Mouse (Mus musculus): Measurements from ENCODE around the gene Wnt7a. TPM values are rescaled to one million over a fixed set of nuclear protein-coding genes. Genes with fewer than 3 reads are reported as not detected.

Wnt7a gene
- total and polyA plus RNA-seq, 3 experiments = 0.05 TPM; not detected in 2

GRCm38 (mm10) chr6:91400514-91400913, 10.6 kb downstream of the Wnt7a start:
- TF ChIP-seq TAL1 (conservative IDR thresholded peaks at IDR 0.05; ENCODE audit: low read depth, low read length) = no peak
- no peak for TF ChIP-seq POLR2AphosphoS5 (IDR thresholded peaks at IDR 0.05; ENCODE audit: insufficient replicate concordance, low read depth, low read length)
- TF ChIP-seq CTCF (IDR thresholded peaks at IDR 0.05; ENCODE audit: low read depth, low read length) = no peak
- no peak for TF ChIP-seq GATA1 (IDR thresholded peaks at IDR 0.05; ENCODE audit: borderline replicate concordance, low read length)
- TF ChIP-seq GATA2 (IDR thresholded peaks at IDR 0.05; ENCODE audit: borderline replicate concordance, low read depth, low read length) = no peak
- no peak for DNase-seq (ENCODE audit: low spot score)
- Histone ChIP-seq H3K36me3 (replicated peaks) (no peaks in the 10 kb centered on the region), H3K4me1 (ENCODE audit: insufficient read depth, low read depth, low read length) (no peaks in the 10 kb centered on the region), H3K4me3 (ENCODE audit: low read depth, low read length) (no peak overlapping the region), H3K9me3 (replicated peaks) (no peaks in the 10 kb centered on the region), H3K27me3 (ENCODE audit: insufficient read depth, low read length) (peaks cover 2% of the 10 kb centered on the region)
- no peak for ATAC-seq (ENCODE audit: extremely low read depth, insufficient number of reproducible peaks, low FRiP score, poor library complexity, severe bottlenecking)

GRCm38 (mm10) chr6:91392475-91393174, 18.5 kb downstream of the Wnt7a start:
- no peaks in the 10 kb centered on the region for H3K9me3 ChIP-seq (replicated peaks)
- H3K4me3 ChIP-seq (ENCODE audit: low read depth, low read length) = no peak overlapping the region
- TF ChIP-seq TAL1 (conservative IDR thresholded peaks at IDR 0.05; ENCODE audit: low read depth, low read length) (no peak), POLR2AphosphoS5 (IDR thresholded peaks at IDR 0.05; ENCODE audit: insufficient replicate concordance, low read depth, low read length) (no peak), GATA2 (IDR thresholded peaks at IDR 0.05; ENCODE audit: borderline replicate concordance, low read depth, low read length) (no peak), CTCF (IDR thresholded peaks at IDR 0.05; ENCODE audit: low read depth, low read length) (no peak), GATA1 (IDR thresholded peaks at IDR 0.05; ENCODE audit: borderline replicate concordance, low read length) (no peak)
- no peak for ATAC-seq (ENCODE audit: extremely low read depth, insufficient number of reproducible peaks, low FRiP score, poor library complexity, severe bottlenecking)
- peaks cover 8% of the 10 kb centered on the region; the same call in 1 of the 2 replicates for H3K27me3 ChIP-seq (ENCODE audit: insufficient read depth, low read length)
- no peak for DNase-seq (ENCODE audit: low spot score)
- no peaks in the 10 kb centered on the region for H3K36me3 ChIP-seq (replicated peaks)
- no peaks in the 10 kb centered on the region for H3K4me1 ChIP-seq (ENCODE audit: insufficient read depth, low read depth, low read length)

GRCm38 (mm10) chr6:91389141-91389540, 22.0 kb downstream of the Wnt7a start:
- TF ChIP-seq GATA2 (IDR thresholded peaks at IDR 0.05; ENCODE audit: borderline replicate concordance, low read depth, low read length) (no peak), GATA1 (IDR thresholded peaks at IDR 0.05; ENCODE audit: borderline replicate concordance, low read length) (no peak), POLR2AphosphoS5 (IDR thresholded peaks at IDR 0.05; ENCODE audit: insufficient replicate concordance, low read depth, low read length) (no peak)
- ATAC-seq (ENCODE audit: extremely low read depth, insufficient number of reproducible peaks, low FRiP score, poor library complexity, severe bottlenecking) = no peak
- no peak for DNase-seq (ENCODE audit: low spot score)
- Histone ChIP-seq H3K36me3 (replicated peaks) (no peaks in the 10 kb centered on the region), H3K27me3 (ENCODE audit: insufficient read depth, low read length) (peaks cover 7% of the 10 kb centered on the region; the same call in 1 of the 2 replicates), H3K4me3 (ENCODE audit: low read depth, low read length) (no peak overlapping the region), H3K9me3 (replicated peaks) (no peaks in the 10 kb centered on the region), H3K4me1 (ENCODE audit: insufficient read depth, low read depth, low read length) (no peaks in the 10 kb centered on the region)

- H3K36me3 ChIP-seq (replicated peaks) = no peaks in the 10 kb centered on the region
- H3K4me1 ChIP-seq (ENCODE audit: insufficient read depth, low read depth, low read length) = no peaks in the 10 kb centered on the region
- no peak for ATAC-seq (ENCODE audit: extremely low read depth, insufficient number of reproducible peaks, low FRiP score, poor library complexity, severe bottlenecking)
- DNase-seq (ENCODE audit: low spot score) = no peak
- peaks cover 12% of the 10 kb centered on the region; the same call in 1 of the 2 replicates for H3K27me3 ChIP-seq (ENCODE audit: insufficient read depth, low read length)
- H3K4me3 ChIP-seq (ENCODE audit: low read depth, low read length) = no peak overlapping the region
- TF ChIP-seq GATA2 (IDR thresholded peaks at IDR 0.05; ENCODE audit: borderline replicate concordance, low read depth, low read length) = no peak
- no peak for TF ChIP-seq GATA1 (IDR thresholded peaks at IDR 0.05; ENCODE audit: borderline replicate concordance, low read length)
- TF ChIP-seq CTCF (IDR thresholded peaks at IDR 0.05; ENCODE audit: low read depth, low read length) = no peak
- TF ChIP-seq TAL1 (conservative IDR thresholded peaks at IDR 0.05; ENCODE audit: low read depth, low read length) = no peak
- no peak for TF ChIP-seq POLR2AphosphoS5 (IDR thresholded peaks at IDR 0.05; ENCODE audit: insufficient replicate concordance, low read depth, low read length)
- no peaks in the 10 kb centered on the region for H3K9me3 ChIP-seq (replicated peaks)
Measured at GRCm38 (mm10) chr6:91384415-91384814, 26.7 kb downstream of the Wnt7a start.

- ATAC-seq (ENCODE audit: extremely low read depth, insufficient number of reproducible peaks, low FRiP score, poor library complexity, severe bottlenecking) (no peak), DNase-seq (ENCODE audit: low spot score) (no peak)
- Histone ChIP-seq H3K4me1 (ENCODE audit: insufficient read depth, low read depth, low read length) (no peaks in the 10 kb centered on the region), H3K4me3 (ENCODE audit: low read depth, low read length) (no peak overlapping the region), H3K27me3 (ENCODE audit: insufficient read depth, low read length) (peaks cover 12% of the 10 kb centered on the region; the same call in 1 of the 2 replicates), H3K36me3 (replicated peaks) (no peaks in the 10 kb centered on the region), H3K9me3 (replicated peaks) (no peaks in the 10 kb centered on the region)
- no peak for TF ChIP-seq POLR2AphosphoS5 (IDR thresholded peaks at IDR 0.05; ENCODE audit: insufficient replicate concordance, low read depth, low read length)
Measured at GRCm38 (mm10) chr6:91383871-91384270, 27.3 kb downstream of the Wnt7a start.

GRCm38 (mm10) chr6:91383303-91383702, 27.9 kb downstream of the Wnt7a start:
- DNase-seq (ENCODE audit: low spot score) = no peak
- Histone ChIP-seq H3K36me3 (replicated peaks) (no peaks in the 10 kb centered on the region), H3K27me3 (ENCODE audit: insufficient read depth, low read length) (peaks cover 12% of the 10 kb centered on the region; the same call in 1 of the 2 replicates), H3K4me1 (ENCODE audit: insufficient read depth, low read depth, low read length) (no peaks in the 10 kb centered on the region), H3K4me3 (ENCODE audit: low read depth, low read length) (no peak overlapping the region), H3K9me3 (replicated peaks) (no peaks in the 10 kb centered on the region)
- no peak for TF ChIP-seq CTCF (IDR thresholded peaks at IDR 0.05; ENCODE audit: low read depth, low read length)
- TF ChIP-seq GATA1 (IDR thresholded peaks at IDR 0.05; ENCODE audit: borderline replicate concordance, low read length) = no peak
- no peak for TF ChIP-seq POLR2AphosphoS5 (IDR thresholded peaks at IDR 0.05; ENCODE audit: insufficient replicate concordance, low read depth, low read length)
- TF ChIP-seq GATA2 (IDR thresholded peaks at IDR 0.05; ENCODE audit: borderline replicate concordance, low read depth, low read length) = no peak
- TF ChIP-seq TAL1 (conservative IDR thresholded peaks at IDR 0.05; ENCODE audit: low read depth, low read length) = no peak
- ATAC-seq (ENCODE audit: extremely low read depth, insufficient number of reproducible peaks, low FRiP score, poor library complexity, severe bottlenecking) = no peak

Data from G1E (cell line).